Mouse (Mus musculus): ENCODE data around the gene Fez2.

DNA sequence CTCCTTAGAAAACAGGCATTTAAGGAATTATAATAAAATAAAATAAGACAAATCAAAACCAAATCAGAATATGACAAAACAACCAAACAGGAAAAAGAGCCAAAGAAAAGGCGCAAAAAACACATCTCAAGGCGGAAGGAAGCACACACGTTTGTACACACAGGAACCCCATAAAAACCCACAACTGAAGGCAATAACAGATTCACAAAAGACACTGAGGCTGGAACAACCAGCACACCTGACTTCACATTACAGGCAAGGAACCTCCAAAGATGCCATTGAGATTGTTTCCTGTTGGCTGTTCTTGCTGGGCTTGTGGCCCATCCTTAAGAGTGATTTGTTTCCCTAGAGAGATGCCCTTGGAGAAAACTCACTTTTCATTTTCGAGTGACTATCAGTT is 11.1 kb upstream of the Fez2 start:
- TF ChIP-seq POLR2A (IDR thresholded peaks at IDR 0.05; ENCODE audit: borderline replicate concordance, insufficient read depth, low read length) (no peak), CTCF (IDR thresholded peaks at IDR 0.05; ENCODE audit: borderline replicate concordance, insufficient read depth, low read depth, low read length) (no peak)
